Mouse (Mus musculus) MEL (cell line): ENCODE data around the gene Ptgr2. TPM values are rescaled to one million over a fixed set of nuclear protein-coding genes. Genes with fewer than 3 reads are reported as not detected.
A peak's percentile ranks its signal among the peaks of the same experiment; 100 is the strongest.

Experiments
- DNase-seq: peaks from one replicate; pipeline ENCODE4 v3.0.0; 2011; ENCODE audit warnings: low read depth, low spot score
- H3K27ac ChIP-seq: 2 replicates; pipeline ENCODE4 v1.5.1; 2012; ENCODE audit warnings: low read depth, mild to moderate bottlenecking, control low read depth, low read length, moderate library complexity; ENCODE audit not compliant: control insufficient read depth
- H3K27me3 ChIP-seq, 2 experiments: fragments of 150-350 bp in 1 of 2; sonication (generic) in 1 of 2; 2 replicates each; pipeline ENCODE4 v1.6.1; 2012; ENCODE audit warnings: low read length in 2 of 2, mild to moderate bottlenecking in 2 of 2, improper control_type of control experiment in 1 of 2, moderate library complexity in 1 of 2; ENCODE audit not compliant: insufficient read depth in 2 of 2, control insufficient read depth in 1 of 2
- H3K36me3 ChIP-seq, 2 experiments: 2 replicates each; pipeline ENCODE4 v1.6.1; 2012 to 2014; ENCODE audit warnings: low read length in 2 of 2, improper control_type of control experiment in 1 of 2, inconsistent platforms in 1 of 2, mild to moderate bottlenecking in 1 of 2; ENCODE audit not compliant: insufficient read depth in 2 of 2, control insufficient read depth in 1 of 2
- H3K4me1 ChIP-seq, 2 experiments: fragments of 150-350 bp in 1 of 2; sonication (generic) in 1 of 2; 2 replicates each; pipeline ENCODE4 v1.6.1; 2012; ENCODE audit warnings: low read length in 2 of 2, improper control_type of control experiment in 1 of 2, mild to moderate bottlenecking in 1 of 2; ENCODE audit not compliant: insufficient read depth in 2 of 2, control insufficient read depth in 1 of 2
- H3K4me3 ChIP-seq, 2 experiments: fragments of 150-350 bp in 1 of 2; sonication (generic) in 1 of 2; 2 replicates each; pipeline ENCODE4 v1.5.1; 2012; ENCODE audit warnings: low read depth in 2 of 2, low read length in 2 of 2, mild to moderate bottlenecking in 2 of 2, moderate library complexity in 2 of 2, control low read depth in 1 of 2, improper control_type of control experiment in 1 of 2; ENCODE audit not compliant: control insufficient read depth in 1 of 2, insufficient read depth in 1 of 2
- H3K79me2 ChIP-seq: 2 replicates; pipeline ENCODE4 v1.6.1; 2012; ENCODE audit warnings: mild to moderate bottlenecking, low read length, moderate library complexity; ENCODE audit not compliant: control insufficient read depth, poor library complexity, insufficient read depth
- H3K9ac ChIP-seq: 2 replicates; pipeline ENCODE4 v1.6.1; 2012; ENCODE audit warnings: low read depth, mild to moderate bottlenecking, control low read depth, low read length, moderate library complexity; ENCODE audit not compliant: control insufficient read depth, poor library complexity, severe bottlenecking
- H3K9me3 ChIP-seq: fragments of 150-350 bp; sonication (generic); replicated peaks from 2 replicates; pipeline ENCODE4 v1.6.1; 2012; ENCODE audit warnings: mild to moderate bottlenecking, low read length, improper control_type of control experiment, moderate library complexity; ENCODE audit not compliant: insufficient read depth
- CHD1 ChIP-seq: IDR thresholded peaks from 2 replicates; pipeline ENCODE4 v1.6.1; 2012; ENCODE audit warnings: low read depth, mild to moderate bottlenecking, inconsistent platforms, low read length, improper control_type of control experiment
- CHD2 ChIP-seq: IDR thresholded peaks from 2 replicates; pipeline ENCODE4 v1.6.1; 2011; ENCODE audit warnings: low read length, improper control_type of control experiment
- CTCF ChIP-seq, 3 experiments: IDR thresholded peaks in 2 of 3; conservative IDR thresholded peaks in 1 of 3; 2 replicates each; pipeline ENCODE4 v1.5.1; 2011 to 2012; ENCODE audit warnings: low read length in 3 of 3, low read depth in 2 of 3, mild to moderate bottlenecking in 2 of 3, improper control_type of control experiment in 1 of 3, inconsistent platforms in 1 of 3, mixed read lengths in 1 of 3, moderate library complexity in 1 of 3; ENCODE audit not compliant: control insufficient read depth in 1 of 3, insufficient read depth in 1 of 3, poor library complexity in 1 of 3, severe bottlenecking in 1 of 3
- E2F4 ChIP-seq: IDR thresholded peaks from 2 replicates; pipeline ENCODE4 v1.6.1; 2011; ENCODE audit warnings: low read depth, low read length, improper control_type of control experiment, borderline replicate concordance
- ELF1 ChIP-seq: IDR thresholded peaks from 2 replicates; pipeline ENCODE4 v1.6.1; 2014; ENCODE audit warnings: low read depth, mild to moderate bottlenecking, inconsistent platforms, low read length, improper control_type of control experiment, moderate library complexity
- ETS1 ChIP-seq: IDR thresholded peaks from 2 replicates; pipeline ENCODE4 v1.6.1; 2012; ENCODE audit warnings: low read depth, mild to moderate bottlenecking, inconsistent platforms, low read length, improper control_type of control experiment, moderate library complexity
- GABPA ChIP-seq: IDR thresholded peaks from 2 replicates; pipeline ENCODE4 v1.6.1; 2012; ENCODE audit warnings: low read depth, mild to moderate bottlenecking, inconsistent platforms, low read length, improper control_type of control experiment, moderate library complexity
- HCFC1 ChIP-seq: IDR thresholded peaks from 2 replicates; pipeline ENCODE4 v1.6.1; 2012; ENCODE audit warnings: low read depth, mild to moderate bottlenecking, inconsistent platforms, low read length, improper control_type of control experiment, moderate library complexity
- JUND ChIP-seq: IDR thresholded peaks from 2 replicates; pipeline ENCODE4 v1.6.1; 2011; ENCODE audit warnings: low read depth, mild to moderate bottlenecking, improper control_type of control experiment, low read length
- KAT2A ChIP-seq: conservative IDR thresholded peaks from 2 replicates; pipeline ENCODE4 v1.6.1; 2012; ENCODE audit warnings: low read depth, low read length, improper control_type of control experiment, inconsistent platforms
- MAX ChIP-seq: IDR thresholded peaks from 2 replicates; pipeline ENCODE4 v1.6.1; 2011; ENCODE audit warnings: low read length, improper control_type of control experiment
- MAZ ChIP-seq: IDR thresholded peaks from 2 replicates; pipeline ENCODE4 v1.6.1; 2012; ENCODE audit warnings: low read depth, mild to moderate bottlenecking, inconsistent platforms, low read length, improper control_type of control experiment
- MEF2A ChIP-seq: IDR thresholded peaks from 2 replicates; pipeline ENCODE4 v1.6.1; 2014; ENCODE audit warnings: low read depth, mild to moderate bottlenecking, inconsistent platforms, low read length, improper control_type of control experiment; ENCODE audit not compliant: poor library complexity, insufficient replicate concordance, severe bottlenecking; ENCODE audit errors: extremely low read depth
- MXI1 ChIP-seq: IDR thresholded peaks from 2 replicates; pipeline ENCODE4 v1.6.1; 2011; ENCODE audit warnings: mild to moderate bottlenecking, low read depth, low read length, improper control_type of control experiment
- MYB ChIP-seq: IDR thresholded peaks from 2 replicates; pipeline ENCODE4 v1.6.1; 2011; ENCODE audit warnings: mild to moderate bottlenecking, low read depth, low read length, improper control_type of control experiment
- MYC ChIP-seq: IDR thresholded peaks from 2 replicates; pipeline ENCODE4 v1.6.1; 2011; ENCODE audit warnings: low read depth, mild to moderate bottlenecking, low read length, improper control_type of control experiment, moderate library complexity
- NELFE ChIP-seq: IDR thresholded peaks from 2 replicates; pipeline ENCODE4 v1.6.1; 2011; ENCODE audit warnings: low read depth, low read length, improper control_type of control experiment
- NRF1 ChIP-seq: IDR thresholded peaks from 2 replicates; pipeline ENCODE4 v1.6.1; 2014; ENCODE audit warnings: low read depth, mild to moderate bottlenecking, inconsistent platforms, low read length, improper control_type of control experiment, moderate library complexity; ENCODE audit not compliant: poor library complexity, insufficient read depth, severe bottlenecking
- POLR2A ChIP-seq, 2 experiments: IDR thresholded peaks; 2 replicates each; pipeline ENCODE4 v1.6.1; 2011 to 2012; ENCODE audit warnings: low read length in 2 of 2, mild to moderate bottlenecking in 2 of 2, control low read depth in 1 of 2, improper control_type of control experiment in 1 of 2, low read depth in 1 of 2, moderate library complexity in 1 of 2; ENCODE audit not compliant: control insufficient read depth in 1 of 2, insufficient read depth in 1 of 2, poor library complexity in 1 of 2
- POLR2AphosphoS2 ChIP-seq: IDR thresholded peaks from 2 replicates; pipeline ENCODE4 v1.6.1; 2011; ENCODE audit warnings: low read length, improper control_type of control experiment
- POLR2AphosphoS5 ChIP-seq: IDR thresholded peaks from 2 replicates; pipeline ENCODE4 v1.6.1; 2012; ENCODE audit warnings: low read depth, borderline replicate concordance, mild to moderate bottlenecking, inconsistent platforms, low read length, moderate library complexity, mixed read lengths
- RAD21 ChIP-seq: IDR thresholded peaks from 2 replicates; pipeline ENCODE4 v1.6.1; 2011; ENCODE audit warnings: mild to moderate bottlenecking, low read depth, low read length, improper control_type of control experiment
- RCOR1 ChIP-seq: IDR thresholded peaks from 2 replicates; pipeline ENCODE4 v1.6.1; 2012; ENCODE audit warnings: low read depth, mild to moderate bottlenecking, inconsistent platforms, low read length, improper control_type of control experiment
- SIN3A ChIP-seq: IDR thresholded peaks from 2 replicates; pipeline ENCODE4 v1.6.1; 2012; ENCODE audit warnings: low read length, improper control_type of control experiment, inconsistent platforms
- SMC3 ChIP-seq: IDR thresholded peaks from 2 replicates; pipeline ENCODE4 v1.6.1; 2011; ENCODE audit warnings: low read depth, low read length, improper control_type of control experiment
- TAL1 ChIP-seq: IDR thresholded peaks from 2 replicates; pipeline ENCODE4 v1.6.1; 2012; ENCODE audit warnings: mild to moderate bottlenecking, inconsistent platforms, low read length, moderate library complexity, mixed read lengths
- TBP ChIP-seq: IDR thresholded peaks from 2 replicates; pipeline ENCODE4 v1.8.0; 2011; ENCODE audit warnings: low read depth, low read length, improper control_type of control experiment
- TCF12 ChIP-seq: IDR thresholded peaks from 2 replicates; pipeline ENCODE4 v1.6.1; 2014; ENCODE audit warnings: low read depth, mild to moderate bottlenecking, inconsistent platforms, low read length, improper control_type of control experiment, moderate library complexity
- UBTF ChIP-seq: IDR thresholded peaks from 2 replicates; pipeline ENCODE4 v1.6.1; 2012; ENCODE audit warnings: low read depth, mild to moderate bottlenecking, inconsistent platforms, low read length, improper control_type of control experiment, moderate library complexity, borderline replicate concordance; ENCODE audit not compliant: insufficient read depth
- USF1 ChIP-seq: IDR thresholded peaks from 2 replicates; pipeline ENCODE4 v1.6.1; 2014; ENCODE audit warnings: low read depth, mild to moderate bottlenecking, inconsistent platforms, low read length, improper control_type of control experiment, moderate library complexity
- USF2 ChIP-seq, 2 experiments: IDR thresholded peaks; 2 replicates each; pipeline ENCODE4 v1.6.1; 2011 to 2012; ENCODE audit warnings: improper control_type of control experiment in 2 of 2, low read length in 2 of 2, borderline replicate concordance in 1 of 2, inconsistent platforms in 1 of 2, low read depth in 1 of 2, mild to moderate bottlenecking in 1 of 2; ENCODE audit not compliant: insufficient read depth in 1 of 2
- ZC3H11A ChIP-seq: IDR thresholded peaks from 2 replicates; pipeline ENCODE4 v1.6.1; 2012; ENCODE audit warnings: low read depth, mild to moderate bottlenecking, inconsistent platforms, low read length, improper control_type of control experiment
- ZKSCAN1 ChIP-seq: IDR thresholded peaks from 2 replicates; pipeline ENCODE4 v1.6.1; 2012; ENCODE audit warnings: low read depth, mild to moderate bottlenecking, inconsistent platforms, low read length, improper control_type of control experiment, moderate library complexity
- ZMIZ1 ChIP-seq: IDR thresholded peaks from 2 replicates; pipeline ENCODE4 v1.6.1; 2012; ENCODE audit warnings: low read depth, mild to moderate bottlenecking, inconsistent platforms, low read length, improper control_type of control experiment, moderate library complexity
- ZNF384 ChIP-seq: IDR thresholded peaks from 2 replicates; pipeline ENCODE4 v1.6.1; 2012; ENCODE audit warnings: low read depth, mild to moderate bottlenecking, inconsistent platforms, low read length, improper control_type of control experiment
- polyA plus RNA-seq, 2 experiments: library from polyadenylated mRNA; stranded (reverse) in 1 of 2; unstranded in 1 of 2; fragments of >175 nt in 1 of 2; fragments of >200 nt in 1 of 2; gene quantifications; 2 replicates each; pipeline versions ENCODE4 v1.2.1 to v1.2.4; 2012; ENCODE audit warnings: low replicate concordance in 2 of 2, low read depth in 1 of 2; ENCODE audit not compliant: insufficient read length in 2 of 2, insufficient read depth in 1 of 2, missing spikeins in 1 of 2
- total RNA-seq: library from RNA; depleted of rRNA; stranded (reverse); fragments of 300-350 nt; gene quantifications from 2 replicates; pipeline ENCODE4 v1.2.3, GENCODE M21; 2012

The Ptgr2 gene
- total and polyA plus RNA-seq, 3 experiments, result 33.0 to 35.9 TPM; not detected in 1

DNA sequence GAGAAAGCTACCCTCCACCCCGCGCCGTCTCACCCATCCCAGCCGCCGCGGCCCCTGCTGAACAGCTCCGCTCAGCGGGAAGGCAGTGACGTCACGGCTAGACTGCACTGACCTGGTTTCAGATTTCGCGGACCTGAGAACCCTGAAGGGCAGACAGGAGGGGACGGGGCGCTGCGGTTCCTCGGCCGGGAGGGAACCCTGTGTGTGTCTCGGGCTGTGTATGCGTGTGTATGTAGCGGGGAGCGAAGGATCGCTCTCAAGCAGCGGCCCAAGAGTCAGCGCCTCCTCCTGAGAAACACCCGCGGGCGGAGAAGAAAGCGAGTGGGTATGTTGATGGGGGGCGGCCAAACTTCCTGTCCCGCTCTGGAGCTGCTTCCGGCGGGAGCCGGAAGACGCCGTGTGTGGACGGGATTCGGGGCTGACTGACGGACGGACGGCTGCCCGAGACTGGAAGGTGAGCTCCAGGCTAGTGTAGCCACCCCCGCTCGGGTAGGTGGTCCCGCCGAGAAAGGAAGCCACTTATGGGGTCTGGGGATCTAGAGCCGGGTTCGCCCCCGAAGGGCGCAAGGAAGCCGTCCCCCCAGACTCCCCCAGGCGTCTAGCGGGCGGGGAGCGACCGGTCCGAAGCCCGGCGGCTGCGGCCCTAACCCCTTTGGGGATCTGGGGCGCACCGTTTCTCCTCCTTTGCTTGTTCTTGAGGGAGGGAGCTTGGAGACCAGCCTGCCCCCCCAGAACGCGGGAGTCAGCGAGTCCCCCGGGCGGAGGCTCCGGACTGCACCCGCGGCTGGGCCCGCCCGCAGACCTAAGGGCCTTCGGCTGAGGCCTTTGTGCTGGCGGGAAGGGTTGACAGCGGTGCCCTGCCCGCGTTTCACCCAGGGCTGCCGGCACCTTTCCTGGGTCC lies 31.9 kb downstream of the Ptgr2 start, which contains the start of gene Zfp410:
TSS of gene Zfp410 (plus strand) at position 132 of the 901 bp plus-strand sequence.
- DNase-seq, result peak; percentile 88
- peak within 1 kb of the TSS; percentile 86 to 91 for H3K4me3 ChIP-seq
- no peaks in the 10 kb centered on the region for H3K27me3 ChIP-seq
- peaks cover 28% of the 10 kb centered on the region for H3K79me2 ChIP-seq
- H3K4me1 ChIP-seq, result peaks cover 7 to 11% of the 10 kb centered on the region in 2 experiments; a peak in 3 of 4 replicates
- peaks cover 0 to 25% of the 10 kb centered on the region in 2 experiments; a peak in 2 of 4 replicates for H3K36me3 ChIP-seq
- no peaks in the 10 kb centered on the region for H3K9me3 ChIP-seq
- peak within 1 kb of the TSS; percentile 59 for H3K27ac ChIP-seq
- peak within 1 kb of the TSS; percentile 81 for H3K9ac ChIP-seq
- peak; percentile 16; the same call in 1 of the 2 replicates for TF ChIP-seq KAT2A
- TF ChIP-seq TAL1, result no peak
- no peak for TF ChIP-seq ZC3H11A
- TF ChIP-seq POLR2AphosphoS5, result no peak
- TF ChIP-seq ETS1, result peak; percentile 16; the same call in 1 of the 2 replicates
- TF ChIP-seq ZKSCAN1, result no peak
- no peak for TF ChIP-seq SMC3
- TF ChIP-seq RAD21, result no peak
- no peak for TF ChIP-seq UBTF
- TF ChIP-seq SIN3A, result peak; percentile 55; the same call in 1 of the 2 replicates
- TF ChIP-seq RCOR1, result no peak
- peak; percentile 96 for TF ChIP-seq POLR2AphosphoS2
- no peak for TF ChIP-seq MYC
- peak; percentile 81 to 84; a peak in 3 of 4 replicates for TF ChIP-seq POLR2A (IDR thresholded peaks at IDR 0.05; ENCODE audit: control insufficient read depth in 1 of 2, insufficient read depth in 1 of 2, low read depth in 1 of 2, low read length in 2 of 2, poor library complexity in 1 of 2)
- TF ChIP-seq NELFE, result peak; percentile 80; the same call in 1 of the 2 replicates
- no peak for TF ChIP-seq CTCF (IDR thresholded peaks at IDR 0.05 in 2 of 3, conservative IDR thresholded peaks at IDR 0.05 in 1 of 3; ENCODE audit: control insufficient read depth in 1 of 3, insufficient read depth in 1 of 3, low read depth in 2 of 3, low read length in 3 of 3, poor library complexity in 1 of 3, severe bottlenecking in 1 of 3)
- no peak for TF ChIP-seq ZNF384
- TF ChIP-seq ZMIZ1, result peak; percentile 72
- TF ChIP-seq NRF1, result no peak
- peak; percentile 82; the same call in 1 of the 2 replicates for TF ChIP-seq ELF1
- TF ChIP-seq TCF12, result no peak; the same call in 1 of the 2 replicates
- peak; percentile 26; the same call in 1 of the 2 replicates for TF ChIP-seq MAZ
- no peak for TF ChIP-seq CHD2
- no peak for TF ChIP-seq GABPA
- TF ChIP-seq MYB, result no peak
- TF ChIP-seq CHD1, result no peak
- TF ChIP-seq USF1, result no peak
- no peak for TF ChIP-seq MEF2A
- peak; percentile 57; the same call in 1 of the 2 replicates for TF ChIP-seq TBP
- TF ChIP-seq MAX, result no peak
- no peak for TF ChIP-seq USF2 (IDR thresholded peaks at IDR 0.05; ENCODE audit: borderline replicate concordance in 1 of 2, insufficient read depth in 1 of 2, low read depth in 1 of 2, low read length in 2 of 2)
- TF ChIP-seq E2F4, result no peak
- TF ChIP-seq MXI1, result no peak; the same call in 1 of the 2 replicates
- TF ChIP-seq HCFC1, result peak; percentile 82
- TF ChIP-seq JUND, result no peak
